Mouse (Mus musculus) liver, embryonic 12.5 days (tissue): ENCODE results near the gene Sh2d6. TPM values are rescaled to one million over a fixed set of nuclear protein-coding genes. Genes with fewer than 3 reads are reported as not detected.

ENCODE experiments used
- ATAC-seq: fragments of 200-750 bp; cut with Nextera tagmentation; 2 replicates; pipeline ENCODE4 v1.8.0; 2017; ENCODE audit warnings: moderate number of reproducible peaks, mild to moderate bottlenecking, moderate library complexity
- H3K27ac ChIP-seq: fragments of 300-500 bp; sonication (generic); 2 replicates; pipeline ENCODE4 v1.5.1; 2016; ENCODE audit warnings: mild to moderate bottlenecking
- H3K27me3 ChIP-seq: fragments of 300-500 bp; sonication (generic); replicated peaks from 2 replicates; pipeline ENCODE4 v1.6.1; 2016; ENCODE audit warnings: mild to moderate bottlenecking, moderate library complexity
- H3K36me3 ChIP-seq: fragments of 300-500 bp; sonication (generic); 2 replicates; pipeline ENCODE4 v1.6.1; 2016; ENCODE audit warnings: mild to moderate bottlenecking, moderate library complexity
- H3K4me1 ChIP-seq: fragments of 300-500 bp; sonication (generic); 2 replicates; pipeline ENCODE4 v1.6.1; 2016
- H3K4me2 ChIP-seq: fragments of 300-500 bp; sonication (generic); 2 replicates; pipeline ENCODE4 v1.6.1; 2016; ENCODE audit warnings: mild to moderate bottlenecking, moderate library complexity
- H3K4me3 ChIP-seq: fragments of 300-500 bp; sonication (generic); 2 replicates; pipeline ENCODE4 v1.5.1; 2016; ENCODE audit warnings: mild to moderate bottlenecking, moderate library complexity
- H3K9ac ChIP-seq: fragments of 300-500 bp; sonication (generic); 2 replicates; pipeline ENCODE4 v1.6.1; 2016; ENCODE audit warnings: mild to moderate bottlenecking, moderate library complexity
- H3K9me3 ChIP-seq: fragments of 300-500 bp; sonication (generic); replicated peaks from 2 replicates; pipeline ENCODE4 v1.6.1; 2016; ENCODE audit warnings: mild to moderate bottlenecking, moderate library complexity
- WGBS: fragments of 180-500 bp; shearing (Covaris S2); methylation state at CpG from one replicate; pipeline ENCODE4 v1.1.7; 2016; ENCODE audit not compliant: insufficient replicate concordance; 5-methylcytosine and 5-hydroxymethylcytosine counted together
- polyA plus RNA-seq: library from polyadenylated mRNA; unstranded; fragments of >200 nt; fragmentation: Nextera tagmentation; extraction: Ambion mirVana; gene quantifications from 2 replicates; pipeline ENCODE4 v1.2.1, GENCODE M21; 2016

Sh2d6 gene
- polyA plus RNA-seq, 1 experiment from 2014 or later: not detected

DNA sequence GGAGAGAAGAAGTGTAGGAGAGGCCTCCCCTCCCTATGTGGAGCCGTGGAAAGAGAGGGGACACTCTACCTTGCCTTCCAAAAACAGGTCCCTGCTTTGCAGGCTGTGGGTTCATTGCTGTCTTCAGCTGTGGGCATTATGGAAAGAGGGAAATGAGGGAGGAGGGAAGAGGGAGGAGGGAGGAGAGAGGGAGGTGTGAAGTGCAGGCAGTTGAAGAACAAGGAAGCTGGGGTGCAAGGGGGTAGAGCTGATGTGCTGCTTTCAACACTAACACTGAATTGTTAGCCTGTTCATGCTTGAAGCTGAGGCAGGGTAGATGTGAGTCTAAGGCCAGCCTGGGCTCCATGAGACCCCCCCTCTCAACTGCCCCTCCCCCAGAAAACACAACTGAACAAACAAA is 2.7 kb downstream of the Sh2d6 start:
- H3K27ac ChIP-seq: no peak overlapping the region
- H3K4me2 ChIP-seq: no peak overlapping the region
- no peaks in the 10 kb centered on the region for H3K36me3 ChIP-seq
- no peak overlapping the region for H3K4me3 ChIP-seq
- 0 out of 2 replicates have a peak, but pooled peaks cover 7% of the 10 kb centered on the region for H3K4me1 ChIP-seq
- no peak overlapping the region for H3K9ac ChIP-seq
- no peak for ATAC-seq
- 47% methylated on average over 1 of the region's 1 CpGs for WGBS
- no peaks in the 10 kb centered on the region for H3K9me3 ChIP-seq
- H3K27me3 ChIP-seq: peaks cover 5% of the 10 kb centered on the region; the same call in 1 of the 2 replicates

- Histone ChIP-seq H3K27me3 (no peaks in the 10 kb centered on the region), H3K9ac (no peak overlapping the region), H3K36me3 (no peaks in the 10 kb centered on the region), H3K27ac (no peak overlapping the region), H3K4me1 (peaks cover 28% of the 10 kb centered on the region), H3K4me3 (no peak overlapping the region), H3K4me2 (no peak overlapping the region), H3K9me3 (no peaks in the 10 kb centered on the region)
- 88% methylated on average over 6 of the region's 6 CpGs for WGBS
- ATAC-seq: no peak
Measured at GRCm38 (mm10) chr6:72515644-72516043, 5.9 kb downstream of the Sh2d6 start.

GRCm38 (mm10) chr6:72513071-72513440 is 8.5 kb downstream of the Sh2d6 start:
- H3K27ac ChIP-seq: peak overlapping the region; percentile 78
- peaks cover 27% of the 10 kb centered on the region for H3K4me1 ChIP-seq
- H3K4me3 ChIP-seq: peak overlapping the region; percentile 57
- ATAC-seq: no peak
- H3K4me2 ChIP-seq: peak overlapping the region; percentile 85
- no peaks in the 10 kb centered on the region for H3K36me3 ChIP-seq
- WGBS: 50% methylated on average over 7 of the region's 7 CpGs
- H3K27me3 ChIP-seq: no peaks in the 10 kb centered on the region
- H3K9ac ChIP-seq: peak overlapping the region; percentile 65
- no peaks in the 10 kb centered on the region for H3K9me3 ChIP-seq

GRCm38 (mm10) chr6:72512386-72513070 is 9.0 kb downstream of the Sh2d6 start:
- peak overlapping the region; percentile 85 for H3K4me2 ChIP-seq
- no peaks in the 10 kb centered on the region for H3K36me3 ChIP-seq
- H3K27ac ChIP-seq: peak overlapping the region; percentile 78
- H3K27me3 ChIP-seq: no peaks in the 10 kb centered on the region
- no peaks in the 10 kb centered on the region for H3K9me3 ChIP-seq
- peak overlapping the region; percentile 57 for H3K4me3 ChIP-seq
- peak overlapping the region; percentile 65 for H3K9ac ChIP-seq
- ATAC-seq: peak; percentile 89
- WGBS: 8% methylated on average over 31 of the region's 33 CpGs
- H3K4me1 ChIP-seq: peaks cover 27% of the 10 kb centered on the region

DNA sequence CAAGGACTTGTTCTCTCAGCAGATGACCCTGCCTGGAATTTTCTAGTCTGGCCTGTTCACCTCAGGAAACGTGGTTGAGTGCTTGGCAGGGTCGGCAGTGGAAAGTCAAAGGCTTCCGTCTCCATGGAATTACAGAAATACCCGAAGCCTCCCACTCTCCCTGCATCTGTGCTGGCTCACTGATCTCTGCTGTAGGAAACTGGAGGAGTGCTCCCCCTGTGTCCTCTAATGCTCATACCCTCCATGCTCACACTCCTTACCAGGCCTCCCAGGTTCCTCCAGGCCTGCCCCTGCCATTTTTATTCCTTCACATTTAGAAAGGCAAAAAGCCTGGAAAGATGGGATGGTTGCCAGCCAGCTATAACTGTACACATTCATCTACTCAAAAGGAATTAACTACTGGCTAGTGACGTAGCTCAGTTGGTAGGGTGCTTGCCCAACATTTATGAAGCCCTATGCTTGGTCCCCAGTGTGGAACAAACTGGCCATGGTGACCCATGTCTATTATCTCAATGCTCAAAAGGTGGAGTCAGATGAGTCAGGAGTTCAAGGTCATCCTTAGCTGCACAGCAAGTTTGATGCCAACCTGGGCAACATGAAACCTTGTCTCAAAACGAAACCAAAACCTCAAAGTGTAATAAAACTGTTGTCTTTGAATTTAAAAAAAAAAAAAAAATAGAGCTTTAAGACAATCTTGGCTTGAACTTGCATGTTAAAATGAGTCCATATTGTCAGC is 10.7 kb downstream of the Sh2d6 start:
- H3K36me3 ChIP-seq: no peaks in the 10 kb centered on the region
- H3K4me1 ChIP-seq: peaks cover 27% of the 10 kb centered on the region
- no peaks in the 10 kb centered on the region for H3K9me3 ChIP-seq
- H3K9ac ChIP-seq: no peak overlapping the region
- WGBS: 79% methylated on average over 6 of the region's 6 CpGs
- H3K4me2 ChIP-seq: no peak overlapping the region
- H3K4me3 ChIP-seq: no peak overlapping the region
- ATAC-seq: no peak
- H3K27me3 ChIP-seq: no peaks in the 10 kb centered on the region
- no peak overlapping the region for H3K27ac ChIP-seq

DNA sequence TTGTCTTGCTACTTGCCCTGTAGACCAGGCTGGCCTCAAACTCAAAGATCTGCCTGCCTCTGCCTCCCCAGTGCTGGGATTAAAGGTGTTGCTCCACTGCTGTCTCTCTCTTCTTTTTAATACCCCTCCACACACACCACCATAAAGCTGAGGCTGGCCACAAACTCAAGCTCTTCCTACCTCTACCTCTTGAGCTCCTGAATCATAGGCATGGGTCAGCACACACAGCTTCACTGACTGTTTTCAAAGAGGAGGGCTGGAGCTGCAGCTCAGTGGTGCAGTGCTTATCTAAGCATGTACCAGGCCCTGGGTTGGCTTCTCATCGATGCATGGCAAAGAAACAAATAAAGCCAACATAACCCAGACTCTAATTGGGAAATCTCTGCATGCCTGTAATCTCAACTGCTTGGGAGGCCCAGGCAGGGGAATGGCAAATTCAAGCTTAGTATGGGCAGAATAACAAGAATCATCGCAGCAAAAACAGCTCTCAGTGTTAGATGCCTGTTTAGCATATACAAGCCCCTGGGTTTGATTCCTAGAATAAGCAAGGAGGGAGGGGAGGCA is 11.6 kb downstream of the Sh2d6 start:
- Histone ChIP-seq H3K4me1 (peaks cover 27% of the 10 kb centered on the region), H3K4me3 (no peak overlapping the region), H3K36me3 (no peaks in the 10 kb centered on the region), H3K9ac (no peak overlapping the region), H3K27ac (no peak overlapping the region), H3K4me2 (no peak overlapping the region), H3K9me3 (no peaks in the 10 kb centered on the region), H3K27me3 (no peaks in the 10 kb centered on the region)
- ATAC-seq: no peak
- WGBS: 70% methylated on average over 2 of the region's 2 CpGs

DNA sequence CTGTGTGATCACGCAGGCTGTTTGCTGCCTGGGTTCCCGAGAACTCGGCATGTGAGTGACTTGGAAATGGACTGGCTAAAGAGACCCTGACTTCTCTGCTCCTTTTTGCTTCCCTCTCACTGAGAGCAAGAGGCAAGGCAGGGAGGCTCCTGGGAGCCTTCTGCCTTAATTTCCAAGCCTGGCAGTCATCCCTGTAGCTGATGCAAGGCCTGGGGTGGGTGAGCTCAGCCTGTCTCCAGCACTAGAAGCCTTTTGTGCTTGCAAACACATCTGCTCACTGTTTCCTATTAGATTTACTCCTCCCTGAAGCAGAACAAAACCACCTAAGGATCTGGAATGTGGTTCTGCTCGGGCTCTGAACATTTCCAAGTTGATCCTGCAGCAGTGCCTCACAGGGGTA is 12.9 kb downstream of the Sh2d6 start:
- ATAC-seq: no peak
- peaks cover 27% of the 10 kb centered on the region for H3K4me1 ChIP-seq
- no peaks in the 10 kb centered on the region for H3K36me3 ChIP-seq
- WGBS: 62% methylated on average over 4 of the region's 4 CpGs
- no peak overlapping the region for H3K27ac ChIP-seq
- H3K27me3 ChIP-seq: no peaks in the 10 kb centered on the region
- H3K9ac ChIP-seq: no peak overlapping the region
- H3K4me2 ChIP-seq: no peak overlapping the region
- no peak overlapping the region for H3K4me3 ChIP-seq
- no peaks in the 10 kb centered on the region for H3K9me3 ChIP-seq

- H3K4me1 ChIP-seq: 0 out of 2 replicates have a peak, but pooled peaks cover 4% of the 10 kb centered on the region
- no peak overlapping the region for H3K4me2 ChIP-seq
- no peak for ATAC-seq
- no peaks in the 10 kb centered on the region for H3K27me3 ChIP-seq
- 69% methylated on average over 1 of the region's 1 CpGs for WGBS
- no peaks in the 10 kb centered on the region for H3K9me3 ChIP-seq
- H3K4me3 ChIP-seq: no peak overlapping the region
- no peak overlapping the region for H3K27ac ChIP-seq
- H3K9ac ChIP-seq: no peak overlapping the region
- H3K36me3 ChIP-seq: no peaks in the 10 kb centered on the region
Measured at GRCm38 (mm10) chr6:72506104-72506503, 15.4 kb downstream of the Sh2d6 start.

DNA sequence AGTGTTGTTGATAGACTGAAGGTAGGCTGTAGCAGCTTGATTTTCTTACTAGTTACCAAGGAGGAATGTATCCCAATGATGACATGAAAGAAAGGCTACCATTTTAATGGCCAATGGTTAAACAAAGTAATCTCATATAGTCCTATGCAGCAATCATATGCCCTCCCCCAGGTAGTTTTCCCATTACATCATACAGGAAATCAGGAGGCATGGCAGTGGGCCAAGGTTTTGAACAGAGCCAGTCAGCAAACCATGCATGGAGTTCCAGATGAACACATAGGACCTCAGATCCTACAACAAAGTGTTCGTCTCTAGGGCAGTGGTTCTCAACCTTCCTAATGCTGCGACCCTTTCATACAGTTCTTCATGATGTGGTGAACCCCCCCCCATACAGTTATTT is 17.6 kb downstream of the Sh2d6 start:
- Histone ChIP-seq H3K27ac (no peak overlapping the region), H3K4me1 (no peaks in the 10 kb centered on the region), H3K9me3 (no peaks in the 10 kb centered on the region), H3K9ac (no peak overlapping the region), H3K4me3 (no peak overlapping the region), H3K4me2 (no peak overlapping the region), H3K36me3 (no peaks in the 10 kb centered on the region), H3K27me3 (no peaks in the 10 kb centered on the region)
- ATAC-seq: no peak
- WGBS: 73% methylated on average over 2 of the region's 2 CpGs

DNA sequence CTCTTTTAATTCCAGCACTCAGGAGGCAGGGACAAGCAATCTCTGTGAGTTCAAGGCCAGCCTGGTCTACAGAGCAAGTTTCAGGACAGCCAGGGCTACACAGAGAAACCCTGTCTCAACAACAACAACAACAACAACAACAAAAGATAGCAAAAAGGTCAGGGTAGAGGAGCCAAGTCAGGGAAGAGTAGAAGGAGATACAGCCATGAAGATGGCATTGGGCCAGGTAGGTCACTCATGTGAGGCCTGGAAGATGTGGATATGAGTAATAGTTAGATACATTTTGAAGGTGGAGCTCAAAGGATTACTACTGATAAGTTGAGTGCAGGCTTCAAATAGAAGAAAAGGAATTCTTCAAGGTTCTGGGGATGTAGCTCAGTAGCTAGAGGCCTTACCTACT is 18.2 kb downstream of the Sh2d6 start:
- Histone ChIP-seq H3K27ac (no peak overlapping the region), H3K27me3 (no peaks in the 10 kb centered on the region), H3K9ac (no peak overlapping the region), H3K4me3 (no peak overlapping the region), H3K4me1 (no peaks in the 10 kb centered on the region), H3K9me3 (no peaks in the 10 kb centered on the region), H3K4me2 (no peak overlapping the region), H3K36me3 (no peaks in the 10 kb centered on the region)
- ATAC-seq: no peak

- no peak for ATAC-seq
- H3K36me3 ChIP-seq: no peaks in the 10 kb centered on the region
- 55% methylated on average over 5 of the region's 5 CpGs for WGBS
Measured at GRCm38 (mm10) chr6:72498950-72499349, 22.6 kb downstream of the Sh2d6 start.

GRCm38 (mm10) chr6:72492892-72493291 is 28.6 kb downstream of the Sh2d6 start:
- H3K27me3 ChIP-seq: peaks cover 10% of the 10 kb centered on the region; the same call in 1 of the 2 replicates
- H3K36me3 ChIP-seq: no peaks in the 10 kb centered on the region
- WGBS: 18% methylated on average over 6 of the region's 6 CpGs
- H3K9me3 ChIP-seq: no peaks in the 10 kb centered on the region
- no peak overlapping the region for H3K4me2 ChIP-seq
- H3K4me3 ChIP-seq: no peak overlapping the region
- peaks cover 18% of the 10 kb centered on the region for H3K4me1 ChIP-seq
- H3K9ac ChIP-seq: no peak overlapping the region
- H3K27ac ChIP-seq: no peak overlapping the region
- peak; percentile 76 for ATAC-seq

More at GRCm38 (mm10) chr6:72498950-72499349, 22.6 kb downstream of the Sh2d6 start:
- Histone ChIP-seq H3K27me3 (peaks cover 10% of the 10 kb centered on the region; the same call in 1 of the 2 replicates), H3K9ac (no peak overlapping the region), H3K9me3 (no peaks in the 10 kb centered on the region), H3K4me1 (no peaks in the 10 kb centered on the region), H3K4me2 (no peak overlapping the region), H3K4me3 (no peak overlapping the region), H3K27ac (no peak overlapping the region)
